Mouse (Mus musculus) thymus, postnatal 14 days (tissue): ENCODE measurements around the gene Dnlz.

Source experiments
- DNase-seq: peaks from one replicate; pipeline ENCODE4 v3.0.0; 2021

The Dnlz gene

GRCm38 (mm10) chr2:26356678-26357077 lies 4.8 kb upstream of the Dnlz start:
- DNase-seq: peak; percentile 69

DNA sequence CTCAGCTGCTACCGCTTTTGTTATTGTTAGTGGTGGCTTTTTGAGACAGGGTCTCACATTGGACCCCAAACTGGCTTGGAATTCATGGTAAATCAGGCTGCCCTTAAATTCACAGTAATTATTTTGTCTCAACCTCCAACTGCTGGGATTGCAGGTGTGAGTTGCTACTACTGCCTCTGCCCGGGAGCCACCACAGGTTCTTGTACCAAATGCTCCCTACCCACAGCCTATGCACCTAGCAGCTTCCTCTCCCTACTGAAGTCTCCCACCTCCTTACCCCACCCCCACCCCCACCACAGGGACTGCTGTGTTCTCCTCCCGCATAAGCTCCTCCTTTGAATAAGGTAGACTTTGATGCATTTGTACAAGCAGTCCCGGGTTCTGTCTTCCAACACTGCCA lies 4.3 kb upstream of the Dnlz start:
- peak; percentile 51 for DNase-seq

GRCm38 (mm10) chr2:26354401-26354800 lies 2.5 kb upstream of the Dnlz start:
- no peak for DNase-seq

DNA sequence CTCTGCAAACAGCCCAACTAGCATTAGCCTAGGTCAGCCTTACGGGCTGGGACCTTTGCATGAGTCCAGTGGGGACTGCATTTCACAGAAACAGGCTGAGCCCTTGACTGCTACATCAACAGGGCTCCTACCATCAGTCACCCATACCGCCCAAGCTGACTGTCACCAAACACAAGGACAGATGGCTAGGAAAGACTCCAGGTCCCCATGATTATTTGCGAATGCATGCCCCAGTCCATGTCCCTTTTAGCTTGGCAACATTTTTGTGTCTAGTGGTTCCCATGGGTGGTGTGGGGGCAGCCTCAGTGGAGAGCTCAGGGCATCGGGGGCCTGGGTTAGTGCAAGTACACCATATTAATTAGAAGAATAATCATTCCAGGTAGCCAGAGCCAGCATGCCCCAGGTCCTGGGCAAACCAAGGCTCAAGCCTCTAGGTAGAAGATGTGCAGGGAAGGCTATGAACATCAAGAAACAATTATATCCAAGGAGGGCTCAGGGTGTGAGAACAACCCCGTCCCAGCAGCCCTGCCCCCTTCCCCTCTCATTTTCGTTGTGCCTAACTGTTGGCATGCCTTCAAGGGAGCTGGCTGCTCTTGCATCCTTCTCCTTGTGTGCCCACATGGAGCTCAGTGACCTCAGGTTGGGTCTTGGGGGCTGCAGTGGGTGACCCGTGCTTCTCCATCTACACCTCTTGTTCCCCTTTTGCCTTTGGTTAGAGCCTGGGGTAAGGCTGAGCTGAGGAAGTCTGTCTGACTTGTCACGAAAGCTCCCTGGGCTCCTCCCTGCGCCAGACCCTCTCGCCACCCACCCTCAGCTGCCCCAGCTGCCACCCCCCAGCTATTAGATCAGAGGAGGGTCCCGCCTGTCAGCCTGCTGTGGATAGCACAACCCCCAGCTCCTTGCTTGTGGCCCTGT lies 1.4 kb upstream of the Dnlz start:
- no peak for DNase-seq

DNA sequence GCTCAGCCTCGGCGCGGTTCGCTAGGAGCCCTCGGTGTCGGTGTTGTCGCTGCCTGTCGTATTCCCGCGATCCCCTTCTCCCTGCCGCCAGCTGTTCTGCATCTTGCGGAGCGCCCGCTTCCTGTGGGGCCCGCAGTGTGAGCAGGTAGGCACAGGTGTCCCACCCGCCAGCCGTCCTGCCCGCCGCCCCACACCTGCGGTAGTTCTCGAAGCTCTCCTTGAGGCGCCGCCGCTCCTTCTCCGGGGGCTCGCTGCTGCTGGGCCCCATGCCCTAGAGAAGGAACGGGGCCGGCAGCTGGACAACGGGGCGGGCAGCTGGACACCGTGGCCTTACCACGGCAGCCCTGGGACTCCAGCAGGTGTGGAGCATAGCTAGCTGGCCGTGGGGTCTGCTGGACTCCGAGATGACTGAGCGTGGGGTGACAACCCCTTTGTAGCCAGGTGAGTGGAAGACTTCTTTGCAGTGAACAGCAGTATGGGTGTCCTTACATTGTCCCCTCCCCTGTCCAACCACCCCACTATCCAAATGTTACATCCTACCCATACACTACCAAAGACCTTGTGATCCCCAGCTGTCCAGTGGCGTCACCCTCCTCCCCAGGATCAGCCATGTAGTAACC lies 491 bp upstream of the Dnlz start:
- DNase-seq: peak; percentile 88

GRCm38 (mm10) chr2:26348241-26348640 lies 3.7 kb downstream of the Dnlz start:
- DNase-seq: no peak

DNA sequence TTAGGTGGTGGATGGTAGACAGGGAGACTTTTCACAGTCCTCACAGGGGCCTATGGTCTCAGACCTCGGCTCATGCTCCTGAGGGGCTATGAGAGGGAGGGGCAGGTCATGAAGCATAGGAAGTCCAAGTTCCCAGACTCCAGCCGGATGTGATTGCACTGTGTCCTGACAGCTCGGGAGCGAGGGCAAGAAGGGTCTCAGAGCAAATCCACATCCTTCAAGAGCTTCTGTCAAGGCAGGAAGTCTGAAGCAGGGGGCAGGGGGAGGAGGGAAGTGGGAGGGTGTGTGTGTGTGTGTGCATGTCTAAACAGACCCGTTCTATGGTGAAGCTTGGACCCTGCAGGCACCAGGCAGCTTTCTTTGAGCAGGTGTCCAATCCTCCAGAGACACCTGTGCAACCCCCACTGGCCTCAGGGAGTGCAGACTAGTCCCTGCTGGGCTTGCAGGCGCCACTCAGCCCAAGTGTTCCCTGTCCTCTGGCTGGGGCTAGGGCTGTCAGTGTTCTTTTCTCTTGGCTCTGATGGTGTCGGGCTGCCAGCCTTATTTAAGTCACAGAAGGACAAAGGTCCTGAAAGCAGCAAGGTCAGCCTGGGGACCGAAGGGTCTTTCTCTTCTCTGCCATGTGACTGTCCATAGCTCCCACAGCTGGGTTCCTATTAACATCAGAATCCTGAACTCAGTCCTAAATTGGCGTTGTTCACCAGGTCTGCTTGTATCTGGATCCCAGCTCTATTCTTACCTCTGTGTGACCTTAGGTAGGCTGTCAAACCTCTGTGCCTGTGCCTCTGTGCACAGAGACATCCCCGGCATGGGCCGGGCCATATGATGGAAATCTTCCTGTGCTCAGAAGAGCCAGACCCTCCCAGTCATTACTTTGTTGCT lies 9.1 kb downstream of the Dnlz start:
- DNase-seq: peak; percentile 42

- no peak for DNase-seq
Measured at GRCm38 (mm10) chr2:26342044-26342443, 9.9 kb downstream of the Dnlz start.

GRCm38 (mm10) chr2:26341510-26341981 lies 10.4 kb downstream of the Dnlz start:
- DNase-seq: no peak

GRCm38 (mm10) chr2:26339204-26339551 lies 12.7 kb downstream of the Dnlz start:
- no peak for DNase-seq

GRCm38 (mm10) chr2:26338302-26339203 lies 13.4 kb downstream of the Dnlz start:
- DNase-seq: no peak

DNA sequence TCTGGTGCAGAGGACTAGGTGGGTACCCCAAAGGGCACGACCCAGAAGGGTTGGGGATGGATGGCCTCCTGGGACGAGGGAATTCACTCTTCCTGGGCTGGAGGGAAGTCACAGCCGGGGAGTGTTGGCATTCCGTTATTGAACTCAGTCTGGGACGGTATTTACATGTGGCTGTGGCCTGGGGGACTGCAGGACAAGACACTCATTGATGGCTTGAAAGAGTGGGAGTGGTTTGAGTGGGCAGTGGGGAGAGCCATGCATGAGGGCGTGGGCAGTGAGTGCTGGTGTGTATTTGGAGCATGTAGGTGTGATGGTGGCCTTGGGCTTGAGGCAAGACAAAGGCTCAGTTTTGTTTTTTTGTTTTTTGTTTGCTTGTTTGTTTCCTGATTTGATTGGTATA lies 21.2 kb downstream of the Dnlz start:
- DNase-seq: no peak

DNA sequence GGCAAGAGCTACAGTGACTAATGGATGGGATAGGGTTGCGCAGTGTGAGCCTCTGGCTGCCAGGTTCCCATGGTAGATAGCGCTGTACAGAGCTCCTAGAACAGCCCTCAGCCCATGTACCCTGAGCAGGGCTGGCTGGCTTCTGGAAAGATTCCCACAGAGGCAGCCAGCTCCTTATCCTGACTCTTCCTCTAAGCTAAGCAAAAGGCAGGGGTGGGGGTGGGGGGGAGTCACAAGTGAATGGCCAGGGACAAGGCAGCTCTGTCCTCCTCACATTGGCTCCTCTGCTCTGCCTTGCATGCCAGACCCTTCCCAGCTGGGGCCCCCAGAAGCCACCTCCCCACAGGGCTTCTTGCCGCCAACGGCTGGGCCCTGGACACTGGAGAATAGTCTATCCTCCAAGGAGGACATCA lies 21.8 kb downstream of the Dnlz start:
- DNase-seq: no peak

GRCm38 (mm10) chr2:26329402-26329801 lies 22.5 kb downstream of the Dnlz start:
- DNase-seq: no peak

GRCm38 (mm10) chr2:26327852-26328251 lies 24.1 kb downstream of the Dnlz start:
- DNase-seq: no peak

DNA sequence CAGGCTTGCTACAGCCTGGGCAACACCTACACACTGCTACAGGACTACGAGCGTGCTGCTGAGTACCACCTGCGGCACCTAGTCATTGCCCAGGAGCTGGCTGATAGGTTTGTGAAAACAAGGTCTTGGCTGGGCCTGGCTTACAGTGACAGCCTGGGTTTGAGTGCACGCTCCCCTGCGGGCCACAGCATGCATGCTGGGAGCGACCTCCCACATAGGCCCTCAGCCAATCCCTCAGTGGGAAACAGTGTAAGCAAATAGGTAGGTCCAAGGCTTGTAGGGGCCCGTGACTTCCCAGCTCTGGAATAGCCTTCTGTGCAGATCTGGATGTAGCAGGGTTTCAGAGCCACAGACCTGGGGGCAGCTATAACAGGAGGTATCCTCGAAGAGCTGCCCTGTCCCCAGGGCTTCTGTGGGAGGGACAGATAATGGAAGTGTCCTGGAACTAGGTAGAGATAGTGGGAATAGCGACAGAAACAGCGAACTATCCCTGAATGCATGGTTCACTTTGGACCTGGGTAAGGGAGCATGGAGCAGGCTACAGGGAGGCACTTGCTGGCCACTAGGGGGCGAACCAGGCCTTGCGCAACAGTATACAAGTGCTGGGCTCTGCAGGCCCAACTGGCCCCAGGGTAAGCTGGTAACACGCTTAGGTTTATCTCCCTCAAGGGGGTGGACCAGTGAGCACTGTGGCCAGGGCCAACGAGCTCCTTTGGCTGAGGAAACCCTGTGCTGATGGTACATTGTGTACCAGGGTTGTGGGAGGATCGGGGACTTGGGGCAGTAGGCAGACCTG lies 26.3 kb downstream of the Dnlz start:
- peak; percentile 68 for DNase-seq

DNA sequence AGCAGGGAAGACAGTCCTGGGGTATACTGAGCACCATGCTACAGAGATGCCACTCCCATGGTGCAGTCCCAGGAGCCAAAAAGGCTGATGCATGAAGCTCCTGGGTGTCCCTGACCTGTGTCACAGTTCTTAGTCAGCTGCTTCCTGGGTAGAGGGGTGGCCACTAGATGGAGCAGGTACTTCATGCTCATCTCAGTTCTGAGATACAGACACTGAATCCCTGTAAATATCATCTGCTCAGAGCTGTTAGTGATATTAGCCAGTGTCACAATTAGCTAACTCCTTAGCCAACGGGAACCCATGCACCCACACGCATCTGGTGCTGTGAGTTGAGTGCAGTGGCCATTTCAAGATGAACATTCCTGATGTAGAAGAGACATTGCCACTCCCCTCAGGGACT lies 27.0 kb downstream of the Dnlz start:
- DNase-seq: peak; percentile 68

DNA sequence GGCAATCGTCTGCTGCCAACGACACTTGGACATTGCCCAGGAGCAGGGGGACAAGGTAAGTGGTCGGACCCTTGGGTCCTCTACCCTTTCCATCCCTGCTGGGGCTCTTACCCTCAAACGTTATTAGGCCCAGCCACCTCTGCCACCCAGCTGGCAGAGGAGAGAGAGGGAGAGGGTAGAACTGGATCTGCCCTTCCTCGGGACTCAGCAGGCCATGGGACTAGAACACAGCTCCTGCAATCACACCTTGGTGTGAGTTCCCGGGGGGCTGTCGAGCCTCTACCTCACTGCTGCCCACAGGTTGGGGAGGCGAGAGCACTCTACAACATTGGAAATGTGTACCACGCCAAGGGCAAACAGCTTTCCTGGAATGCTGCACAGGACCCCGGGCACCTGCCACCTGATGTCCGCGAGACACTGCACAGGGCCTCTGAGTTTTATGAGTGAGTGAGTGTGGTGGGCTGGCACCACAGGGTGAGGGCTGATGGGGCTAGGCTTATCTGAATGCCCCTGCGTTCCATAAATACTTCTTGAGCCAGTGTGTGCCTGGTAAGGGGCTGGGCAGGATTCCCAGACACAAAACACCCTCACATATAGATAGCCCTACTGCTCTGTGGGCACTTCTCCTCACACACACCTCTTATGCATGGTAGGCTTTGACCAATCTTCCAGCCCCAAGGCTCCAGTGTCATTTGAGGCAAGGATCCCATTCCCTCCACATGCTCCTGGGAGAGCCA lies 28.2 kb downstream of the Dnlz start:
- DNase-seq: no peak

GRCm38 (mm10) chr2:26320245-26321185 lies 31.4 kb downstream of the Dnlz start:
- no peak for DNase-seq
